Mouse (Mus musculus): ENCODE measurements at regions not wholly inside any gene's neighbourhood (a gene's known extent, or its start where the extent isn't known, plus 50 kb on each side); places are given as distances from the start of the nearest gene placed in this dataset.
A peak's percentile ranks its signal among the peaks of the same experiment; 100 is the strongest.

- intact Hi-C loops (cut with DNase I) = no loop called here
- no peak for DNase-seq
Measured at GRCm38 (mm10) chr6:95179993-95180392, 63.0 kb downstream of the Kbtbd8 start.

DNA sequence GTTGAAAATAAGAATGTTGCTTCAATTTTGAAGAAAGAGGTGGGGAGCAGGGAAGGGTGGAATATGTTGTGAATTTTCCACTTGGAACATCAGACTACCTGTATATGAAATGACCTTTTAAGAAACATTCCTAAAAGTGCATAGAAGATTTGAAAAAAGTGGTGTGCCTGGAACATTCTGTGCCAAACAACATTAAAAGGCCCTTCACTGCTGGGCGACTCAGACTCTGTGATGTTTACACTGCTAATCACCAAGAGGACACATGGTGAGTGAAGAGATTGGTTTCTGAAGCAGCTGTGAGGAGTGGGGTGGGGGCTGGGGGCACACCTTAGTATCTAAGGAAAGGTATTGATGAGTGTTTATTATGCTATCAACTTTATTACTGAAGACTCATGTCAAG is 65.2 kb downstream of the Kbtbd8 start:
- intact Hi-C loops (cut with DNase I) = no loop called here
- DNase-seq = no peak

DNA sequence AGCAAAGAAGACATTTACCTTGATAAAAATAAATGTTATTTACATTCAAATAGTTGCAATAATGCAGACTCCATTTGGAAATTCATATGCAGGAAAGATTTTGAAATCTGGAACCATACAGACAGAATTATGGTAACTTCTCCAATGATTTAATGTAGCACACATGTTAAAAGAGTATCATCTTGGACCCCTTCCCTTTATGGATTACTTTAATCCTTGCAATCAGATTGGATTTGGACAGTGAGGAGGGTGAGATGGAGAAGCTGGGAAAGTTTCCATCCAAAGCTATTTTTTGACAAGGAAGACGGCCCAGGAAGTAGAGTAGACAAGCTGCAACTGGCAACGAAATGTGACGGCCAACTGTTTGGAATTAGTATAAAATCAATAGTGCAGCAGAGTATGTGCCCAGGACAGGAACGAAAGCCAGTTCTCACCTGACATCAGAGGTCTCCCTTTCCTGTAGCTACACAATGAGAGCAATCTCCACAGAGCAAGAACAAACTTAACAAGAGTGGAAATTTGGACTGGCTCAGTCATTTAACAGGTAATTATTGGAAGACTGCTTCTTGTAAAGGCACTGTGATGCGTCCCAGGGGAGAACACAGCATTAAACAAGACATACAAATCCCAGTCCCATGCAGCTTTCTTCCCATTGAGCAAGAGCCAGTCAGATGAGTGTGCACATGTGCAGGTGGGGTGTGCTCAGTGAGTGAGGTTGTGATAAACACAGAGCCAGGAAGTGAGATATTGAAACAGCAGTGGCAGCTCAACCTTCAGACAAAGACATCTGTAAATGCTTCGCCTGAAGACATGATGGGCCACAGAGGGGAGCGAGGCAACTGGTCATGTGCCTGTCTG is 68.3 kb downstream of the Kbtbd8 start:
- DNase-seq = no peak
- intact Hi-C loops (cut with DNase I) = no loop called here

GRCm38 (mm10) chr6:95196631-95197030 is 79.6 kb downstream of the Kbtbd8 start:
- intact Hi-C loops (cut with DNase I) = no loop called here
- DNase-seq = no peak

- intact Hi-C loops (cut with DNase I) = no loop called here
- no peak for DNase-seq
Measured at GRCm38 (mm10) chr6:95198611-95199010, 81.6 kb downstream of the Kbtbd8 start.

DNA sequence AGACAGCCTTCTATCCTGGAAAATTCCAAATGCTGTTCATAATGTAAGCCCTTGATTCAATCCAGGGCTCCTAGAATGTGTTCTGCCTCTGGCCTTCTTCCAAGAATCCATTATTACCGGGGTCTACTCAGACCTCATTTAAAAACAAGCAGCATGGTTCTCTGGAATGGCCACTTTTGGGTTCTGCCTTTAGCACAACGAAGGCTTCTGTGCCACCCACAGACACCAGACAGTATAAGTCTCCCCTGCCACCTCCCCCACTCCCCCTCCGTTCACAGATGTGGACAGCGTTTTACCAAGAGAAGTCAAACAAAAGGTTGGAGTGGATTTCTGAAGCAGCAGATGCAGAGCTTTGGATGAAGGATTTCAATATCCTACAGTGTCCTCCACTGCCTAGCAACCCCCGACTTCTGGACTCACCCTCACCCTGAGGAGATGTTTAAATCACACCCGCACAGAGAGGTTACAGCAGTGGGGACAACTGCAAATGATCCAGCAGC is 85.3 kb downstream of the Kbtbd8 start:
- intact Hi-C loops (cut with DNase I) = no loop called here
- DNase-seq = no peak

GRCm38 (mm10) chr6:95202978-95203377 is 85.9 kb downstream of the Kbtbd8 start:
- no peak for DNase-seq
- intact Hi-C loops (cut with DNase I) = no loop called here

DNA sequence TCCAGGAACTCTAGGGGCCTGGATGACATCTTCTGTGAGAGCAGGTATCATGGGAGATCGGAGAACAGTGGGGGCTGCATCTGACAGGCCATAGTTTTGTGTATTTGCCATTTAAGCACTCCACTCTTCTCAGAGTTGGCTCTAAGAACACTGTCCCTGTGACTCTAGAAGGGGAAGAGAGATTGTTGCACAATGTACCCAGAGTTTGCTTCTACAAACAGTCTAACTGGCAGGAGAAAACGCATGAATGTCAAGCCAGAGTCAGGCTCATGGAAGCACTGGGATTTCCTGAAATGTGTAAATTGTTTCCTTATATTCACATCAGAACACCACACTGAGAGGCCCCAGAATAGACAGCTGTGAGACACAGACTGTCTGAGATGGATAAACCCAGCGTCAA is 87.2 kb downstream of the Kbtbd8 start:
- intact Hi-C loops (cut with DNase I) = no loop called here
- DNase-seq = no peak

GRCm38 (mm10) chr6:95207063-95207462 is 90.0 kb downstream of the Kbtbd8 start:
- intact Hi-C loops (cut with DNase I) = no loop called here
- peak; percentile 18 to 41 for DNase-seq

DNA sequence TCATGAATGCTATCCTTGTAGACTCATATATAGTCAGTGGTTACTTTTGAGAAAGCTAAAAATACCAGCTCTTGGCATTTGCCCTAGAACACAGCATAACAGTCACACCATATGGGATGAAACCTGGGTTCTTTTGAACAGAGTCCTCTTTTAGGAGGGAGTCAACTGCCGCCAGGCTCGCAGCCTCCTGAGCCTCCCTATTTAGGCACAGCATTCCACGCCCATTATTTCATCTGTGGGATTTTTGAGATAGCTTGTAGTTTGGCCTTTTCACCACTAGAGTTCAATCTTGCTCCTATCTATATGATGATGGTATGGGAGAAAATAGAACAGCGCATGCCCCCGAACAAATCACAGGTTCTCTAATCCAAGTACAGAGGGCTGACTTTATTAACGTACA is 100.4 kb downstream of the Kbtbd8 start:
- DNase-seq = no peak
- intact Hi-C loops (cut with DNase I) = no loop called here

DNA sequence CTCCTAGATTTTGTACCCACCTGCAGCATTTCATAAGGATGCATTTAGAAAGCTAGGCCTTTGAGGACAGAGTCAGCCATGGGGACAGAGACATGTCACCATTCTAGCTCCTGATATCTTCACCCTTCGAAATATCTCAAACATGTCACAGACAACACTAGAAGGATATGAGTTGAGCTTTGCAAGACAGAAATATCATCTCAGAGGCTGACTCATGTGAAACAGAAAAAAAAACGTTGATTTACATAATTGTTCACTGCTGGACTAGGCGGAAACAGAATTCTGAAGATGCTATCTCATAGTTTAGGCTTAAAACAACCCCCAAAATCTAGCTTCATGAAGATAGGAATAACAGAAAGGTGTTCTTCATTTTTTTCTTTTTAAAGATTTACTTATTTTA is 101.8 kb downstream of the Kbtbd8 start:
- intact Hi-C loops (cut with DNase I) = no loop called here
- no peak for DNase-seq

GRCm38 (mm10) chr6:95223537-95223936 is 98.4 kb upstream of the Gm10234 start:
- peak; percentile 82 to 93 for DNase-seq
- intact Hi-C loops (cut with DNase I) = loop anchor here (5.0 to 10.0 kb wide), 2 partner anchors 261 to 1784 kb away; no protein-coding TSS in a partner anchor

DNA sequence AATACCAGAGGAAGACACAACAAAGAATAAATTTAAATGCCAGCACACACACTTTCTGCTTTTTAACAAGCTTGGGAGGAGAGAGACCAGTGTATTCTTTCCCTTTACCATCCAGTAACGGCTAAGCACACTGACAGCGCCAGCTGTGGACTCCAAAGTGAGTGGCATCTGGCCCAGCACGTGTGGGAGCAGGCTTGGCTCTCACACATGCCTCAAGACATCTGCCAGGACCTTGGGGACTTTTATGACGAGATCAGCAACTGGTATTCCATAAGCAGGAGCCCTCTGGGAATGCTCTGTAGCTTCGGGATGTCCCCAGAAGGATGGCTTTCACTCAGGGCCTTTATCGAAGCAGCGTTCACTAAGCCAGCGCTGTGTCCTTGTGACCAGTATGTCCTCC is 92.0 kb upstream of the Gm10234 start:
- intact Hi-C loops (cut with DNase I) = loop anchor here (10.0 kb wide), 1 partner anchor 255 kb away; no protein-coding TSS in a partner anchor

DNA sequence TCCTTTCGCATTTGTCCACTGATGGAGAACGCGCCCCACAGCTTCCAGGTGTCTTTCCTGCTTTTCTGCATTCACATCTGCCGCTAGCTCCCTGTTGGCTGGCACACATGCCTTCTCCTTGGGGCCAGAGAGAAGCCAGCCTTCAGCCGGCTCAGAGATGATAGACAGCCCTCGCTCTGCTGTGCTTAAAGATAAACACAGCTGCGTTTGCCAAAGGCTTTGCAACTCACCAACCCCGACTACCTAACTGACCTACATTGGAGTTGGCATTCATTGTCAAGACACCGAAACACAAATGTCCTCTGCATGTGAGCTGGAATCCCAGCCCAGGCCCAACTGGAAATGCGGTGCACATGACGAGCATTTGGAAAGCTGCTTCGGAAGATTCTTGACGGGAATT is 87.2 kb upstream of the Gm10234 start:
- intact Hi-C loops (cut with DNase I) = no loop called here
- peak; percentile 5 to 7 for DNase-seq

More for the DNA sequence above, 92.0 kb upstream of the Gm10234 start:
- no peak for DNase-seq

DNA sequence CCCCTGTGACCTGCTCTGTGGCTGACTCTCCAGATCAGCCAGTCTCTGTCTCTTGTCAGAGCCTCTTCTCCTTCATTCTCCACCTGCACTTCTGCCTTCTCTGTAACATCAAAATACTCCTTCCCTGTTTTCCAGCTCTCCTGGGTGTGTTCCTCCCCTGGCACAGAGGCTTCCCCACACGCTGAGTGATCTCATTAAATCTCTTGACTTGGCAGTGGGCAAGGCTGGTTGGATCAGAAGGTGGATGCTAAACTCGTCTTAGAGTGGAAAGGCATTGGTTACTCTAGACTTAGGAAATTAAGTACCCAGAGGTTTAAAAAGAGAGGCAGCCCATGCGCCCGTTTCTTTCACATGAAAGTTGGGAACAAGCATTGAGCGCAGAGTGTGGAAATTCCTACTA is 78.3 kb upstream of the Gm10234 start:
- DNase-seq = no peak
- intact Hi-C loops (cut with DNase I) = no loop called here

DNA sequence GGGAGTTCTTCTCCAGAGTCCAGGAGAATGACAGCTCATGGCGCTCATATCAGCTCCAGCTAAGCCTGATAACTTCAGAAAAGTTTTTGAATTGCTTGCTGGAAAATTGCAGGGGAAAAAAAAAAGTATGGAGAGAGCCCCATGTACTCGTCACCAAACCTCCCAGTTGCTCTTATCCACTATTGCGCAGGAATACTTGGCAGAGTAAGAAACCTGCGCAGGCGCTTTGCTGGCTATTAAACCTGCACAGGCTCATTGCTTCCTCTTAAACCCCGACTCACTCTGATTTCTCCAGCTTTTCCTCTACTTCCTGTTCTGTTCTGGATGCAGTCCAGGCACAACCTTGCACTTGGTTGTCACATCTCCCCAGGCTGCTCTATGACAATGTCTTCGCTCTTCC is 77.0 kb upstream of the Gm10234 start:
- intact Hi-C loops (cut with DNase I) = no loop called here
- DNase-seq = peak; percentile 8 to 9

DNA sequence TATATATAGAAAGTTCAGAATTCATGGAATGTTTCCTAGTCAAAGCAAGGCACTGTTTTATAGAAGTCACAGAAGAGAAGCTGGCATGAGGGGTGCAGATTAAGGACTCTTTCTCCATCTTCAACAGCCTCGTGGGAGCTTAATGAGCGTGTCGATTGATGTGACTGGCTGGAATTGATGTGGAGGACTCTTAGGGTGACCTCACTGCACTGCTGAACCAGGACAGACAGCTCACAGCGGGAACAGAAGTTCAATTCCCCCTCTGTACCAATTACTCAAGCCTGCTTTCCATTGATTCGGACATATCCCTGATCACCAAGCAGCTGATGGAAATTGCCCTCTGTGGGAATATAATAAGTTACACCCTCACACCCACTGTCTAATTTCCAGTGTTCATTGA is 65.6 kb upstream of the Gm10234 start:
- no peak for DNase-seq
- intact Hi-C loops (cut with DNase I) = no loop called here

DNA sequence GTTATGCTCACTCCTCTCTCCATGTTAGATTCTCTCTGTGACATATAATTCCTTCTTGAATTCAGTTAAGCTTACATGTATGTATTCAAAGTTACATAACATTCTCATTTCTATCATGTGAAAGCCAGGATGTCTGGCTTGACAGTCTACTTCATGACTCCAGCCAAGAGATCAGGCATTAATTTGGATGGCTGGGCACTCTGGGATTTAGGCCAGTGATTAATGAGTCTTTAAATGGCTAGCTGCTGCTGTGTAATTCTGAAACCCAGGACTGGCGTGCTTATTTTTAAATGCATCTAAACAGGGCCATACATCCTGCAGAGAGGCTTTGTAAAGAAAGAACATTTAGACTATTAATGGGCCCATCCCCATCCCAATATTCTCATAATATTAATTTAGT is 60.9 kb upstream of the Gm10234 start:
- intact Hi-C loops (cut with DNase I) = no loop called here
- DNase-seq = no peak

DNA sequence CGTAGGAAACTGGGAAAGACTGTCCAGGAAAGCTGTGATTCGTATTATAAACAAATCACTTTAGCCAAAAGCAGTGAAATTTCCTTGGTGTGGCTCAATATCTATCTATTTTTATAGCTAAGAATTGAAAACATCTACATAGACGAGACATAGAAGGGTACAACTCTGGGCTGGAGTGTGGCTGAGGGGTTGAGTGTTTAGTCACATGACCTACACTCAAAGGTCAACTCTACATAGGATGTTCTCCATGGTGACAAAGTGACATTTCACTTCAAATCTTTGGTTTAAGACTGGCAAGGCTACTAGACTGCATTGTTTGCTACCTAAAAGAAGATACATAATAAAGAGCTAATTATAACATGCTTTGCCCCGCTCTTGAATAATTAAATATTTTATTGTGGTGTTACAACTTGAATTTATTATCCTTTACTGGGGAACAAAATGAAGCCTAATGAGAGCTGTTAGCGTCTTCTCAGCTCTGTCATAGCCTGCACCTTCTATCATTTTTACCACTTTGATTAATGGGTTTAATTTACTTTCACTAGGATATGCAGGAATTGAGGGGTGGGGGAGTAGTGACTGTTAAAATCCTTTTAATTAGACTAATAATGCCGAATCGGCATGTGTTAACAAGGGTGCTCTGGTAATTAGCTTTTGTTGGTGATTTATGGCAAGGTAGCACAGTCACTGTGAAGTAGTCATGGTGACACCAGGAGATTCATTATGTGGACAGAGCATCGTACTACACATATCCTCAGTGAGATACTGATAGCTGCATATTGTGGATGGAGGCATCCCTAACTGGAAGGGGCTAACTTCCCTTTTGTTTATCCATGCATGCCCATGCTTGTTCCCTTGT is 57.7 kb upstream of the Gm10234 start:
- DNase-seq = no peak
- intact Hi-C loops (cut with DNase I) = no loop called here

DNA sequence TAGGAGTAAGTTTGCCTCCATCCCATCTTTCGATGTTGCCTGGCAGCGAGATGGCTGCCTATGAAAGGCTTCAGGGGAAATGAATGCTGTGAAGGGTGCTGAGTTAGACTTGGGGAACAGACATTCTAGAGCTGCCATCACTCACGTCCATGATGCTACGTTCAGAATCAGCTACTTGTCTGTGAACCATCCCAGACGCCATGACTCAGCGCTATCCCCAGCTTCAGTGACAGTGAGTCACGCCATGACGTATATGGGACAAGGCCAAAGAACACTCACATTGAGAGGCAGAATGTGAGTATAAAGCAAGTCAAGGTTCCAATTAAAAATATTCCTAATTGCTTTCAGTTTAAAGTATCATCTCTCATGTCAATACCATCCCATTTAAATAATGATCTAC is 52.4 kb upstream of the Gm10234 start:
- DNase-seq = no peak
- intact Hi-C loops (cut with DNase I) = no loop called here
